Mouse (Mus musculus) lung, postnatal 0 days (tissue): ENCODE measurements around the gene Insig2. TPM values are rescaled to one million over a fixed set of nuclear protein-coding genes. Genes with fewer than 3 reads are reported as not detected.

Experiments used
- ATAC-seq: fragments of 200-750 bp; cut with Nextera tagmentation; 2 replicates; pipeline ENCODE4 v1.8.0; 2017; ENCODE audit warnings: moderate library complexity
- DNase-seq: peaks from one replicate; pipeline ENCODE4 v3.0.0-alpha.2; 2016; ENCODE audit warnings: low spot score
- H3K27ac ChIP-seq: fragments of 300-500 bp; sonication (generic); 2 replicates; pipeline ENCODE4 v1.5.1; 2014; ENCODE audit warnings: antibody characterized with exemption, mild to moderate bottlenecking, low read length, mixed read lengths
- H3K27me3 ChIP-seq: fragments of 300-500 bp; sonication (generic); replicated peaks from 2 replicates; pipeline ENCODE4 v1.6.1; 2014; ENCODE audit warnings: low read length, mixed read lengths; ENCODE audit not compliant: insufficient read depth
- H3K36me3 ChIP-seq: fragments of 300-500 bp; sonication (generic); 2 replicates; pipeline ENCODE4 v1.6.1; 2014; ENCODE audit warnings: low read length, mixed read lengths; ENCODE audit not compliant: insufficient read depth
- H3K4me1 ChIP-seq: fragments of 300-500 bp; sonication (generic); 2 replicates; pipeline ENCODE4 v1.6.1; 2014; ENCODE audit warnings: antibody characterized with exemption, low read depth, low read length, mixed read lengths; ENCODE audit not compliant: insufficient read depth
- H3K4me2 ChIP-seq: fragments of 300-500 bp; sonication (generic); replicated peaks from 2 replicates; pipeline ENCODE4 v1.6.1; 2014; ENCODE audit warnings: low read depth, mild to moderate bottlenecking, low read length, moderate library complexity, mixed read lengths
- H3K4me3 ChIP-seq: fragments of 300-500 bp; sonication (generic); 2 replicates; pipeline ENCODE4 v1.5.1; 2014; ENCODE audit warnings: low read depth, low read length
- H3K9ac ChIP-seq: fragments of 300-500 bp; sonication (generic); replicated peaks from 2 replicates; pipeline ENCODE4 v1.6.1; 2014; ENCODE audit warnings: low read depth, mild to moderate bottlenecking
- H3K9me3 ChIP-seq: fragments of 300-500 bp; sonication (generic); 2 replicates; pipeline ENCODE4 v1.6.1; 2016; ENCODE audit warnings: low read length, mixed read lengths
- CTCF ChIP-seq: IDR thresholded peaks from 2 replicates; pipeline ENCODE4 v1.5.1; 2016; ENCODE audit warnings: antibody characterized with exemption, mild to moderate bottlenecking
- EP300 ChIP-seq: IDR thresholded peaks from 2 replicates; pipeline ENCODE4 v1.6.1; 2016; ENCODE audit warnings: antibody characterized with exemption, mild to moderate bottlenecking, control low read depth
- WGBS: fragments of 180-500 bp; shearing (Covaris S2); extraction: QIAGEN DNeasy Blood & Tissue Kit; methylation state at CpG from one replicate; pipeline ENCODE4 v1.1.7; 2014; 5-methylcytosine and 5-hydroxymethylcytosine counted together
- polyA plus RNA-seq: library from polyadenylated mRNA; unstranded; fragments of >200 nt; fragmentation: Nextera tagmentation; extraction: Ambion mirVana; gene quantifications from 2 replicates; pipeline ENCODE4 v1.2.1, GENCODE M21; 2015

The Insig2 gene
- polyA plus RNA-seq, 1 experiment from 2014 or later, result 69.6 TPM

- H3K4me1 ChIP-seq, result peaks cover 7% of the 10 kb centered on the region; the same call in 1 of the 2 replicates
- peak overlapping the region; percentile 83 for H3K4me2 ChIP-seq
- TF ChIP-seq EP300, result no peak
- no peak for TF ChIP-seq CTCF
- peak overlapping the region; percentile 83 for H3K4me3 ChIP-seq
- 2% methylated on average over 7 of the region's 7 CpGs for WGBS
- no peaks in the 10 kb centered on the region for H3K27me3 ChIP-seq
- peak overlapping the region; percentile 78 for H3K9ac ChIP-seq
- no peaks in the 10 kb centered on the region for H3K36me3 ChIP-seq
- DNase-seq, result peak; percentile 30
- H3K27ac ChIP-seq, result peak overlapping the region; percentile 88
- no peaks in the 10 kb centered on the region for H3K9me3 ChIP-seq
- ATAC-seq, result peak; percentile 44
These were observed 4.2 kb downstream of the Insig2 start for GRCm38 (mm10) chr1:121328193-121328555.

- Histone ChIP-seq H3K36me3 (no peaks in the 10 kb centered on the region), H3K9ac (peak overlapping the region; percentile 78), H3K4me1 (peaks cover 7% of the 10 kb centered on the region; the same call in 1 of the 2 replicates), H3K27me3 (no peaks in the 10 kb centered on the region), H3K4me3 (peak overlapping the region; percentile 83), H3K27ac (peak overlapping the region; percentile 88), H3K9me3 (no peaks in the 10 kb centered on the region), H3K4me2 (peak overlapping the region; percentile 83)
- under 1% methylated on average over 54 of the region's 55 CpGs for WGBS
- TF ChIP-seq EP300 (no peak), CTCF (peak; percentile 66)
- DNase-seq (peak; percentile 97), ATAC-seq (peak; percentile 96)
These were observed 4.8 kb downstream of the Insig2 start for GRCm38 (mm10) chr1:121327344-121328192.

- Histone ChIP-seq H3K4me3 (peak overlapping the region; percentile 83), H3K27ac (peak overlapping the region; percentile 88; the same call in 1 of the 2 replicates), H3K27me3 (no peaks in the 10 kb centered on the region), H3K4me1 (peaks cover 7% of the 10 kb centered on the region; the same call in 1 of the 2 replicates), H3K4me2 (peak overlapping the region; percentile 83), H3K36me3 (no peaks in the 10 kb centered on the region), H3K9me3 (no peaks in the 10 kb centered on the region), H3K9ac (peak overlapping the region; percentile 78)
- ATAC-seq, result no peak
- no peak for TF ChIP-seq EP300
- no peak for TF ChIP-seq CTCF
- 20% methylated on average over 18 of the region's 18 CpGs for WGBS
- DNase-seq, result peak; percentile 36
These were observed 5.6 kb downstream of the Insig2 start for GRCm38 (mm10) chr1:121326591-121327343.

GRCm38 (mm10) chr1:121323501-121323900 lies 8.9 kb downstream of the Insig2 start:
- Histone ChIP-seq H3K4me1 (peaks cover 7% of the 10 kb centered on the region; the same call in 1 of the 2 replicates), H3K27ac (no peak overlapping the region), H3K4me3 (no peak overlapping the region), H3K27me3 (no peaks in the 10 kb centered on the region), H3K9me3 (no peaks in the 10 kb centered on the region), H3K4me2 (no peak overlapping the region), H3K9ac (no peak overlapping the region), H3K36me3 (no peaks in the 10 kb centered on the region)
- WGBS, result 26% methylated on average over 4 of the region's 4 CpGs
- ATAC-seq (no peak), DNase-seq (no peak)
- no peak for TF ChIP-seq CTCF
- TF ChIP-seq EP300, result no peak

GRCm38 (mm10) chr1:121314766-121315428 lies 17.5 kb downstream of the Insig2 start:
- Histone ChIP-seq H3K9ac (no peak overlapping the region), H3K4me2 (no peak overlapping the region), H3K9me3 (no peaks in the 10 kb centered on the region), H3K27ac (no peak overlapping the region), H3K4me3 (no peak overlapping the region), H3K27me3 (no peaks in the 10 kb centered on the region), H3K36me3 (0 out of 2 replicates have a peak, but pooled peaks cover 4% of the 10 kb centered on the region), H3K4me1 (no peaks in the 10 kb centered on the region)
- WGBS, result 79% methylated on average over 3 of the region's 3 CpGs
- no peak for DNase-seq
- TF ChIP-seq CTCF (no peak), EP300 (no peak)
- no peak for ATAC-seq

GRCm38 (mm10) chr1:121313181-121313580 lies 19.2 kb downstream of the Insig2 start:
- no peak for ATAC-seq

More at GRCm38 (mm10) chr1:121313181-121313580, 19.2 kb downstream of the Insig2 start:
- no peak overlapping the region for H3K4me3 ChIP-seq
- H3K4me2 ChIP-seq, result no peak overlapping the region
- H3K4me1 ChIP-seq, result no peaks in the 10 kb centered on the region
- TF ChIP-seq EP300 (no peak), CTCF (no peak)
- WGBS, result 76% methylated on average over 1 of the region's 1 CpGs
- H3K36me3 ChIP-seq, result 0 out of 2 replicates have a peak, but pooled peaks cover 4% of the 10 kb centered on the region
- no peaks in the 10 kb centered on the region for H3K9me3 ChIP-seq
- no peak overlapping the region for H3K27ac ChIP-seq
- no peak overlapping the region for H3K9ac ChIP-seq
- no peak for DNase-seq
- no peaks in the 10 kb centered on the region for H3K27me3 ChIP-seq
